ENCODE assay signal across 8 mouse cellular contexts in the genomic region with DNA sequence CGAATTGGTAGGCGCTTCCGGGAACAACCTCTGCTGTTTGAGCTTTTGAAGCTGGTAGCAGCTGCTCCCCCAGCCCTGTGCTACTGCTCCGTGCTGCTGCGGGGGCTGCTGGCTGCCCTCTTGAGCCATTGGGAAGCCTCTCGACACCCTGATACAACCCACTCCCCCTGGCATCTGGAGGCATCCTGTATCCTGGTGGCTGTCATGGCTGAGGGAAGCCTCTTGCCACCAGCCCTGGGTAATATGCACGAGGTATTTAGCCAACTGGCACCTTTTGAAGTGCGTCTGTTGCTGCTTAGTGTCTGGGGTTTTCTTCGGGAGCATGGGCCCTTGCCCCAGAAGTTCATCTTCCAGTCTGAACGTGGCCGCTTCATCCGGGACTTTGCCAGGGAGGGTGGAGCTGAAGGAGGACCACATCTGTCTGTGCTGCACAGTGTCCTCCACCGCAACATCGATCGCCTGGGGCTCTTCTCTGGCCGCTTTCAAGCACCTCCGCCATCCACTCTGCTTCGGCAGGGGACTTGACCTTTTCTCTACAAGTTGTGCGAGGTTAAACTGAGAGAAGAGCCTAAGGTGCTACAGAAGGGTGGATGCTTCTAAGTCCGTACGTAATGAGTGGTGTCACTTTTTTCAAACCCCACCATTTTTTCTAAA. TPM values are rescaled to one million over a fixed set of nuclear protein-coding genes. Genes with fewer than 3 reads are reported as not detected.
DNase-seq lines count a peak whose midpoint lies in the region; ATAC-seq and TF ChIP-seq lines count a peak whose summit lies in the region.
"Not testable (repeated sequence)": the region's sequence is repeated elsewhere in the genome, so short reads cannot be mapped to it uniquely, and the experiment has no call there.

No protein-coding gene starts in this region.

- H3K36me3 ChIP-seq in heart, embryonic 13.5 days, result peaks cover 36% of the 10 kb centered on the region
- peaks cover 15% of the 10 kb centered on the region; the same call in 1 of the 2 replicates for H3K36me3 ChIP-seq in liver, embryonic 11.5 days (ENCODE audit: control insufficient read depth, insufficient read depth, low read length)
- H3K36me3 ChIP-seq in midbrain, embryonic 13.5 days, result peaks cover 30% of the 10 kb centered on the region
- H3K36me3 ChIP-seq in small intestine, adult 2 months (ENCODE audit: control insufficient read depth, insufficient read depth, low read length), result peaks cover 13% of the 10 kb centered on the region

- not testable (repeated sequence) for TF ChIP-seq POLR2A in brain, embryonic 14.5 days (IDR thresholded peaks at IDR 0.05; ENCODE audit: borderline replicate concordance, extremely low read depth, insufficient read depth, insufficient read length, poor library complexity, severe bottlenecking); small intestine, adult 2 months (IDR thresholded peaks at IDR 0.05; ENCODE audit: low read depth, low read length)

- H3K9ac ChIP-seq in heart, embryonic 13.5 days, result peak overlapping the region; percentile 96
- H3K9ac ChIP-seq in liver, embryonic 11.5 days (ENCODE audit: low read depth, low read length), result peak overlapping the region; percentile 58
- peak overlapping the region; percentile 97 for H3K9ac ChIP-seq in midbrain, embryonic 13.5 days (replicated peaks)

- peak overlapping the region; percentile 89 for H3K27ac ChIP-seq in heart, embryonic 13.5 days (replicated peaks)
- peak overlapping the region; percentile 86 for H3K27ac ChIP-seq in liver, embryonic 11.5 days (ENCODE audit: low read depth, low read length)
- peak overlapping the region; percentile 87 for H3K27ac ChIP-seq in midbrain, embryonic 13.5 days
- peak overlapping the region; percentile 84 for H3K27ac ChIP-seq in small intestine, adult 2 months (ENCODE audit: insufficient read depth, low read depth, low read length)

- not testable (repeated sequence) for H3K27me3 ChIP-seq in heart, embryonic 13.5 days (replicated peaks); liver, embryonic 11.5 days (replicated peaks; ENCODE audit: control insufficient read depth, insufficient read depth, low read length); midbrain, embryonic 13.5 days; small intestine, adult 2 months (ENCODE audit: control insufficient read depth, insufficient read depth, low read length)

- peak; percentile 47 for ATAC-seq in erythroblast, adult 5-6 weeks (replicated peaks; ENCODE audit: low FRiP score, poor library complexity, severe bottlenecking)
- ATAC-seq in heart, embryonic 13.5 days (ENCODE audit: extremely low read depth, insufficient number of reproducible peaks, low FRiP score, low TSS enrichment), result not testable (repeated sequence)
- ATAC-seq in liver, embryonic 11.5 days (replicated peaks; ENCODE audit: low FRiP score), result peak; percentile 25
- peak; percentile 66 for ATAC-seq in midbrain, embryonic 13.5 days

- DNase-seq in CD4-positive, CD25-positive, alpha-beta regulatory T cell, adult 2 months (ENCODE audit: low read depth, low spot score), result peak; percentile 30
- peak; percentile 41 for DNase-seq in brain, embryonic 14.5 days (ENCODE audit: low read depth)
- DNase-seq in kidney, adult 8-10 months, result peak; percentile 41 to 53
- not testable (repeated sequence) for DNase-seq in liver, embryonic 11.5 days (ENCODE audit: low spot score)

- H3K4me2 ChIP-seq in heart, embryonic 13.5 days, result peak overlapping the region; percentile 83
- peak overlapping the region; percentile 87 for H3K4me2 ChIP-seq in liver, embryonic 11.5 days
- H3K4me2 ChIP-seq in midbrain, embryonic 13.5 days (replicated peaks), result peak overlapping the region; percentile 89

- H3K4me3 ChIP-seq in heart, embryonic 13.5 days, result peak overlapping the region; percentile 97
- H3K4me3 ChIP-seq in liver, embryonic 11.5 days (ENCODE audit: low read depth, low read length), result peak overlapping the region; percentile 98
- peak overlapping the region; percentile 98 for H3K4me3 ChIP-seq in midbrain, embryonic 13.5 days (replicated peaks)
- H3K4me3 ChIP-seq in small intestine, adult 2 months (ENCODE audit: low read depth, low read length), result peak overlapping the region; percentile 71

- peaks cover 38% of the 10 kb centered on the region for H3K4me1 ChIP-seq in heart, embryonic 13.5 days
- peaks cover 25% of the 10 kb centered on the region for H3K4me1 ChIP-seq in liver, embryonic 11.5 days (replicated peaks; ENCODE audit: control insufficient read depth, insufficient read depth, low read length)
- H3K4me1 ChIP-seq in midbrain, embryonic 13.5 days (replicated peaks), result peaks cover 47% of the 10 kb centered on the region
- H3K4me1 ChIP-seq in small intestine, adult 2 months (ENCODE audit: control insufficient read depth, insufficient read depth, insufficient read length, low read length), result not testable (repeated sequence)

- TF ChIP-seq CTCF in brain, embryonic 14.5 days (IDR thresholded peaks at IDR 0.05; ENCODE audit: borderline replicate concordance, extremely low read depth, insufficient read depth, insufficient read length); small intestine, adult 2 months (IDR thresholded peaks at IDR 0.05; ENCODE audit: extremely low read depth, insufficient read length, insufficient replicate concordance, low read depth, low read length): not testable (repeated sequence)

- not testable (repeated sequence) for H3K9me3 ChIP-seq in heart, embryonic 13.5 days; liver, embryonic 11.5 days (ENCODE audit: control insufficient read depth, low read length); midbrain, embryonic 13.5 days

- 26% methylated on average over 21 of the region's 21 CpGs for WGBS in heart, embryonic 13.5 days
- 35% methylated on average over 21 of the region's 21 CpGs for WGBS in liver, embryonic 11.5 days
- whole genome bisulfite sequencing in midbrain, embryonic 13.5 days, result 26% methylated on average over 21 of the region's 21 CpGs
- 15% methylated on average over 21 of the region's 21 CpGs for WGBS in small intestine, adult 2 months

RNA-seq across cellular contexts. Expression of a gene that starts 0.5 kb away (rescaled TPM):
- polyA plus RNA-seq in brain, embryonic 14.5 days (2012; rRNA removed), result 155 and 182 TPM in 2 replicates
- 12.7 and 20.9 TPM in 2 replicates for total RNA-seq in erythroblast, adult 5-6 weeks (2015; ENCODE audit: low replicate concordance)
- 19.5 and 20.4 TPM in 2 replicates for total RNA-seq in erythroblast, adult 5-6 weeks (2017; ENCODE audit: low replicate concordance)
- polyA plus RNA-seq in heart, embryonic 13.5 days (2015; fragmentation: Nextera tagmentation; extraction: Ambion mirVana), result 63.5 and 63.8 TPM in 2 replicates
- 91.8 and 106 TPM in 2 replicates for polyA plus RNA-seq in liver, embryonic 11.5 days (2014; fragmentation: Nextera tagmentation; extraction: Ambion mirVana)
- polyA plus RNA-seq in midbrain, embryonic 13.5 days (2015; fragmentation: Nextera tagmentation; extraction: Ambion mirVana), result 96.8 and 99.8 TPM in 2 replicates
- polyA plus RNA-seq in small intestine, adult 2 months (2012; rRNA removed), result 45.7 and 74.1 TPM in 2 replicates

RNA-seq across cellular contexts. Expression of a gene that starts 4.5 kb away (rescaled TPM):
- polyA plus RNA-seq in brain, embryonic 14.5 days (2012; rRNA removed), result 31.4 and 37.1 TPM in 2 replicates
- 2.3 and 7.1 TPM in 2 replicates for total RNA-seq in erythroblast, adult 5-6 weeks (2015; ENCODE audit: low replicate concordance)
- 4.7 and 5.4 TPM in 2 replicates for total RNA-seq in erythroblast, adult 5-6 weeks (2017; ENCODE audit: low replicate concordance)
- 23.9 and 25.5 TPM in 2 replicates for polyA plus RNA-seq in heart, embryonic 13.5 days (2015; fragmentation: Nextera tagmentation; extraction: Ambion mirVana)
- polyA plus RNA-seq in liver, embryonic 11.5 days (2014; fragmentation: Nextera tagmentation; extraction: Ambion mirVana), result 47.8 and 52.4 TPM in 2 replicates
- 34.8 and 38.9 TPM in 2 replicates for polyA plus RNA-seq in midbrain, embryonic 13.5 days (2015; fragmentation: Nextera tagmentation; extraction: Ambion mirVana)
- polyA plus RNA-seq in small intestine, adult 2 months (2012; rRNA removed), result 13.2 and 19.5 TPM in 2 replicates

RNA-seq across cellular contexts. Expression of a gene that starts 8.6 kb away (rescaled TPM):
- polyA plus RNA-seq in brain, embryonic 14.5 days (2012; rRNA removed), result 0.23 and 0.33 TPM in 2 replicates
- total RNA-seq in erythroblast, adult 5-6 weeks (2015; ENCODE audit: low replicate concordance), result not detected in 2 replicates
- not detected in 2 replicates for total RNA-seq in erythroblast, adult 5-6 weeks (2017; ENCODE audit: low replicate concordance)
- polyA plus RNA-seq in heart, embryonic 13.5 days (2015; fragmentation: Nextera tagmentation; extraction: Ambion mirVana), result not detected in 2 replicates
- not detected in 2 replicates for polyA plus RNA-seq in liver, embryonic 11.5 days (2014; fragmentation: Nextera tagmentation; extraction: Ambion mirVana)
- polyA plus RNA-seq in midbrain, embryonic 13.5 days (2015; fragmentation: Nextera tagmentation; extraction: Ambion mirVana), result 0.54 TPM in 1 of 2 replicates, not detected in the other
- not detected in 2 replicates for polyA plus RNA-seq in small intestine, adult 2 months (2012; rRNA removed)

RNA-seq across cellular contexts. Expression of a gene that starts 8.7 kb away (rescaled TPM):
- 43.0 and 52.4 TPM in 2 replicates for polyA plus RNA-seq in brain, embryonic 14.5 days (2012; rRNA removed)
- total RNA-seq in erythroblast, adult 5-6 weeks (2015; ENCODE audit: low replicate concordance), result 14.6 and 21.3 TPM in 2 replicates
- 13.5 and 23.3 TPM in 2 replicates for total RNA-seq in erythroblast, adult 5-6 weeks (2017; ENCODE audit: low replicate concordance)
- 61.9 and 71.3 TPM in 2 replicates for polyA plus RNA-seq in heart, embryonic 13.5 days (2015; fragmentation: Nextera tagmentation; extraction: Ambion mirVana)
- 163 and 171 TPM in 2 replicates for polyA plus RNA-seq in liver, embryonic 11.5 days (2014; fragmentation: Nextera tagmentation; extraction: Ambion mirVana)
- 56.1 and 70.3 TPM in 2 replicates for polyA plus RNA-seq in midbrain, embryonic 13.5 days (2015; fragmentation: Nextera tagmentation; extraction: Ambion mirVana)
- polyA plus RNA-seq in small intestine, adult 2 months (2012; rRNA removed), result 9.5 and 11.4 TPM in 2 replicates

RNA-seq across cellular contexts. Expression of a gene that starts 13.6 kb away (rescaled TPM):
- polyA plus RNA-seq in brain, embryonic 14.5 days (2012; rRNA removed), result not detected in 2 replicates
- not detected in 2 replicates for total RNA-seq in erythroblast, adult 5-6 weeks (2015; ENCODE audit: low replicate concordance)
- total RNA-seq in erythroblast, adult 5-6 weeks (2017; ENCODE audit: low replicate concordance), result not detected in 2 replicates
- not detected in 2 replicates for polyA plus RNA-seq in heart, embryonic 13.5 days (2015; fragmentation: Nextera tagmentation; extraction: Ambion mirVana)
- polyA plus RNA-seq in liver, embryonic 11.5 days (2014; fragmentation: Nextera tagmentation; extraction: Ambion mirVana), result not detected in 2 replicates
- polyA plus RNA-seq in midbrain, embryonic 13.5 days (2015; fragmentation: Nextera tagmentation; extraction: Ambion mirVana), result not detected in 2 replicates
- not detected in 2 replicates for polyA plus RNA-seq in small intestine, adult 2 months (2012; rRNA removed)
